Mouse (Mus musculus) lung, embryonic 15.5 days (tissue): Measurements from ENCODE around the gene Serpina1f. TPM values are rescaled to one million over a fixed set of nuclear protein-coding genes. Genes with fewer than 3 reads are reported as not detected.
"Not testable (repeated sequence)": the region's sequence is repeated elsewhere in the genome, so short reads cannot be mapped to it uniquely, and the experiment has no call there.

Experiments
- ATAC-seq: fragments of 200-750 bp; cut with Nextera tagmentation; 2 replicates; pipeline ENCODE4 v1.8.0; 2017; ENCODE audit warnings: moderate number of reproducible peaks, borderline replicate concordance; ENCODE audit not compliant: low FRiP score, low TSS enrichment; ENCODE audit errors: extremely low read depth
- H3K27ac ChIP-seq: fragments of 300-500 bp; sonication (generic); 2 replicates; pipeline ENCODE4 v1.5.1; 2015; ENCODE audit warnings: moderate library complexity, mild to moderate bottlenecking, inconsistent platforms
- H3K27me3 ChIP-seq: fragments of 300-500 bp; sonication (generic); 2 replicates; pipeline ENCODE4 v1.6.1; 2015; ENCODE audit warnings: inconsistent platforms
- H3K36me3 ChIP-seq: fragments of 300-500 bp; sonication (generic); 2 replicates; pipeline ENCODE4 v1.6.1; 2015; ENCODE audit warnings: inconsistent platforms
- H3K4me1 ChIP-seq: fragments of 300-500 bp; sonication (generic); 2 replicates; pipeline ENCODE4 v1.6.1; 2015; ENCODE audit warnings: inconsistent platforms
- H3K4me2 ChIP-seq: fragments of 300-500 bp; sonication (generic); 2 replicates; pipeline ENCODE4 v1.6.1; 2015; ENCODE audit warnings: inconsistent platforms, mild to moderate bottlenecking, moderate library complexity
- H3K4me3 ChIP-seq: fragments of 300-500 bp; sonication (generic); 2 replicates; pipeline ENCODE4 v1.5.1; 2015; ENCODE audit warnings: mild to moderate bottlenecking, inconsistent platforms
- H3K9ac ChIP-seq: fragments of 300-500 bp; sonication (generic); 2 replicates; pipeline ENCODE4 v1.6.1; 2015; ENCODE audit warnings: inconsistent platforms
- H3K9me3 ChIP-seq: fragments of 300-500 bp; sonication (generic); 2 replicates; pipeline ENCODE4 v1.6.1; 2016; ENCODE audit warnings: inconsistent platforms
- WGBS: fragments of 180-500 bp; shearing (Covaris S2); methylation state at CpG from one replicate; pipeline ENCODE4 v1.1.7; 2015; 5-methylcytosine and 5-hydroxymethylcytosine counted together
- polyA plus RNA-seq: library from polyadenylated mRNA; unstranded; fragments of >200 nt; fragmentation: Nextera tagmentation; extraction: Ambion mirVana; gene quantifications from 2 replicates; pipeline ENCODE4 v1.2.1, GENCODE M21; 2015

The Serpina1f gene
- not detected in 2 replicates for polyA plus RNA-seq

- no peak within 1 kb of the TSS for H3K4me2 ChIP-seq
- no peaks in the 10 kb centered on the region for H3K27me3 ChIP-seq
- ATAC-seq = no peak
- H3K27ac ChIP-seq = no peak within 1 kb of the TSS
- H3K4me1 ChIP-seq = no peaks in the 10 kb centered on the region
- no peaks in the 10 kb centered on the region for H3K9me3 ChIP-seq
- WGBS = 84% methylated on average over 8 of the region's 8 CpGs
- H3K9ac ChIP-seq = no peak within 1 kb of the TSS
- no peak within 1 kb of the TSS for H3K4me3 ChIP-seq
- no peaks in the 10 kb centered on the region for H3K36me3 ChIP-seq
Measured at GRCm38 (mm10) chr12:103695429-103695828, at the start of gene Serpina1f. Serpina1f (minus strand) TSS chr12:103695529.

GRCm38 (mm10) chr12:103737791-103738580, 42.7 kb upstream of the Serpina1f start:
- WGBS = 66% methylated on average over 6 of the region's 6 CpGs
- not testable (repeated sequence) for H3K9me3 ChIP-seq, H3K36me3 ChIP-seq, H3K27ac ChIP-seq, H3K4me2 ChIP-seq, H3K4me1 ChIP-seq, H3K27me3 ChIP-seq, H3K9ac ChIP-seq, ATAC-seq, H3K4me3 ChIP-seq

- not testable (repeated sequence) for H3K27ac ChIP-seq, H3K4me3 ChIP-seq, H3K27me3 ChIP-seq, H3K9me3 ChIP-seq, H3K4me1 ChIP-seq, H3K36me3 ChIP-seq, ATAC-seq, H3K4me2 ChIP-seq, H3K9ac ChIP-seq
- WGBS = 71% methylated on average over 4 of the region's 4 CpGs
Measured at GRCm38 (mm10) chr12:103735566-103735965, 40.2 kb upstream of the Serpina1f start.

- not testable (repeated sequence) for H3K4me2 ChIP-seq, H3K27me3 ChIP-seq, H3K36me3 ChIP-seq, H3K27ac ChIP-seq, H3K9ac ChIP-seq, H3K9me3 ChIP-seq, H3K4me1 ChIP-seq, H3K4me3 ChIP-seq, ATAC-seq
- 67% methylated on average over 4 of the region's 4 CpGs for WGBS
Measured at GRCm38 (mm10) chr12:103735101-103735500, 39.8 kb upstream of the Serpina1f start.

GRCm38 (mm10) chr12:103711537-103711936, 16.2 kb upstream of the Serpina1f start:
- Histone ChIP-seq H3K27me3 (no peaks in the 10 kb centered on the region), H3K4me3 (no peak overlapping the region), H3K9ac (no peak overlapping the region), H3K9me3 (no peaks in the 10 kb centered on the region), H3K4me2 (no peak overlapping the region), H3K27ac (no peak overlapping the region), H3K4me1 (no peaks in the 10 kb centered on the region), H3K36me3 (no peaks in the 10 kb centered on the region)
- 64% methylated on average over 3 of the region's 3 CpGs for WGBS
- no peak for ATAC-seq

GRCm38 (mm10) chr12:103710405-103710804, 15.1 kb upstream of the Serpina1f start:
- Histone ChIP-seq H3K9ac (no peak overlapping the region), H3K4me2 (no peak overlapping the region), H3K27ac (no peak overlapping the region), H3K36me3 (no peaks in the 10 kb centered on the region), H3K9me3 (no peaks in the 10 kb centered on the region), H3K4me3 (no peak overlapping the region), H3K4me1 (no peaks in the 10 kb centered on the region), H3K27me3 (no peaks in the 10 kb centered on the region)
- 45% methylated on average over 1 of the region's 1 CpGs for WGBS
- no peak for ATAC-seq

- H3K4me2 ChIP-seq = no peak overlapping the region
- H3K9ac ChIP-seq = no peak overlapping the region
- H3K9me3 ChIP-seq = no peaks in the 10 kb centered on the region
- WGBS = 28% methylated on average over 4 of the region's 4 CpGs
- no peak overlapping the region for H3K4me3 ChIP-seq
- no peaks in the 10 kb centered on the region for H3K36me3 ChIP-seq
- no peak overlapping the region for H3K27ac ChIP-seq
- H3K27me3 ChIP-seq = no peaks in the 10 kb centered on the region
- ATAC-seq = no peak
- H3K4me1 ChIP-seq = no peaks in the 10 kb centered on the region
Measured at GRCm38 (mm10) chr12:103706113-103706512, 10.8 kb upstream of the Serpina1f start.

- H3K4me3 ChIP-seq = no peak overlapping the region
- H3K36me3 ChIP-seq = no peaks in the 10 kb centered on the region
- H3K9me3 ChIP-seq = no peaks in the 10 kb centered on the region
- ATAC-seq = no peak
- no peak overlapping the region for H3K27ac ChIP-seq
- H3K4me2 ChIP-seq = no peak overlapping the region
- H3K4me1 ChIP-seq = no peaks in the 10 kb centered on the region
- no peak overlapping the region for H3K9ac ChIP-seq
- WGBS = 49% methylated on average over 2 of the region's 2 CpGs
- no peaks in the 10 kb centered on the region for H3K27me3 ChIP-seq
Measured at GRCm38 (mm10) chr12:103705547-103705946, 10.2 kb upstream of the Serpina1f start.

GRCm38 (mm10) chr12:103700144-103700750, 4.9 kb upstream of the Serpina1f start:
- H3K27ac ChIP-seq = no peak overlapping the region
- no peak overlapping the region for H3K4me2 ChIP-seq
- WGBS = 87% methylated on average over 4 of the region's 4 CpGs
- no peak for ATAC-seq
- no peaks in the 10 kb centered on the region for H3K36me3 ChIP-seq
- H3K4me3 ChIP-seq = no peak overlapping the region
- H3K9me3 ChIP-seq = no peaks in the 10 kb centered on the region
- no peaks in the 10 kb centered on the region for H3K4me1 ChIP-seq
- H3K27me3 ChIP-seq = no peaks in the 10 kb centered on the region
- no peak overlapping the region for H3K9ac ChIP-seq

- no peak overlapping the region for H3K9ac ChIP-seq
- H3K27me3 ChIP-seq = no peaks in the 10 kb centered on the region
- H3K27ac ChIP-seq = no peak overlapping the region
- no peaks in the 10 kb centered on the region for H3K4me1 ChIP-seq
- H3K4me3 ChIP-seq = no peak overlapping the region
- H3K4me2 ChIP-seq = no peak overlapping the region
- H3K9me3 ChIP-seq = no peaks in the 10 kb centered on the region
- no peaks in the 10 kb centered on the region for H3K36me3 ChIP-seq
- 28% methylated on average over 3 of the region's 3 CpGs for WGBS
- no peak for ATAC-seq
Measured at GRCm38 (mm10) chr12:103688221-103688814, 7.0 kb downstream of the Serpina1f start.

GRCm38 (mm10) chr12:103687021-103687420, 8.3 kb downstream of the Serpina1f start:
- ATAC-seq = no peak
- 25% methylated on average over 7 of the region's 7 CpGs for WGBS
- Histone ChIP-seq H3K4me3 (no peak overlapping the region), H3K9me3 (no peaks in the 10 kb centered on the region), H3K36me3 (no peaks in the 10 kb centered on the region), H3K9ac (no peak overlapping the region), H3K27ac (no peak overlapping the region), H3K4me2 (no peak overlapping the region), H3K4me1 (no peaks in the 10 kb centered on the region), H3K27me3 (no peaks in the 10 kb centered on the region)

GRCm38 (mm10) chr12:103686050-103686449, 9.3 kb downstream of the Serpina1f start:
- H3K27me3 ChIP-seq = no peaks in the 10 kb centered on the region
- no peak overlapping the region for H3K4me3 ChIP-seq
- no peaks in the 10 kb centered on the region for H3K36me3 ChIP-seq
- no peak overlapping the region for H3K4me2 ChIP-seq
- no peak overlapping the region for H3K9ac ChIP-seq
- no peak overlapping the region for H3K27ac ChIP-seq
- H3K9me3 ChIP-seq = no peaks in the 10 kb centered on the region
- no peak for ATAC-seq
- H3K4me1 ChIP-seq = no peaks in the 10 kb centered on the region
- 61% methylated on average over 3 of the region's 3 CpGs for WGBS
